Mouse (Mus musculus) neural tube, embryonic 14.5 days (tissue): ENCODE measurements around the gene Nelfb. TPM values are rescaled to one million over a fixed set of nuclear protein-coding genes. Genes with fewer than 3 reads are reported as not detected.

ENCODE experiments used
- polyA plus RNA-seq: library from polyadenylated mRNA; unstranded; fragments of >200 nt; fragmentation: Nextera tagmentation; extraction: Ambion mirVana; gene quantifications from 2 replicates; pipeline ENCODE4 v1.2.1, GENCODE M21; 2014

Nelfb gene
- polyA plus RNA-seq, 1 experiment from 2014 or later, result 74.7 TPM

Other genes with a start within 250 kb of the Nelfb start
- 34.0 and 39.6 TPM in 2 replicates for gene Dph7, start 249.1 kb downstream of the Nelfb start, polyA plus RNA-seq
- gene Mrpl41, start 236.4 kb downstream of the Nelfb start, polyA plus RNA-seq, result 173 and 181 TPM in 2 replicates
- gene Pnpla7, start 235.5 kb downstream of the Nelfb start, polyA plus RNA-seq, result 3.5 and 3.7 TPM in 2 replicates
- 137 and 143 TPM in 2 replicates for gene Nsmf, start 157.1 kb downstream of the Nelfb start, polyA plus RNA-seq
- 0.27 TPM in 1 of 2 replicates, not detected in the other for gene Entpd8, start 131.2 kb downstream of the Nelfb start, polyA plus RNA-seq
- 0.17 TPM in 1 of 2 replicates, not detected in the other for gene Noxa1, start 116.3 kb downstream of the Nelfb start, polyA plus RNA-seq
- 10.7 and 15.1 TPM in 2 replicates for gene Nrarp, start 30.7 kb downstream of the Nelfb start, polyA plus RNA-seq
- gene Tor4a, start 14.6 kb downstream of the Nelfb start, polyA plus RNA-seq, result 0.88 and 1.4 TPM in 2 replicates
- not detected in 2 replicates for gene Stpg3, start 3.1 kb upstream of the Nelfb start, polyA plus RNA-seq
- gene Fam166a, start 7.3 kb upstream of the Nelfb start, polyA plus RNA-seq, result 0.91 TPM in 1 of 2 replicates, not detected in the other
- gene Tubb4b, start 13.2 kb upstream of the Nelfb start, polyA plus RNA-seq, result 361 and 387 TPM in 2 replicates
- not detected in 2 replicates for gene Slc34a3, start 22.9 kb upstream of the Nelfb start, polyA plus RNA-seq
- gene Rnf224, start 25.3 kb upstream of the Nelfb start, polyA plus RNA-seq, result not detected in 2 replicates
- 147 and 191 TPM in 2 replicates for gene Rnf208, start 30.8 kb upstream of the Nelfb start, polyA plus RNA-seq
- gene Cysrt1, start 31.0 kb upstream of the Nelfb start, polyA plus RNA-seq, result 0.33 and 0.45 TPM in 2 replicates
- gene AL732309.1, start 35.4 kb upstream of the Nelfb start, polyA plus RNA-seq, result 5.0 and 7.1 TPM in 2 replicates
- gene Tmem203, start 44.0 kb upstream of the Nelfb start, polyA plus RNA-seq, result 11.0 and 11.2 TPM in 2 replicates
- 11.5 and 12.3 TPM in 2 replicates for gene Tprn, start 51.1 kb upstream of the Nelfb start, polyA plus RNA-seq
- gene Ssna1, start 60.9 kb upstream of the Nelfb start, polyA plus RNA-seq, result 177 and 182 TPM in 2 replicates
- gene Anapc2, start 61.0 kb upstream of the Nelfb start, polyA plus RNA-seq, result 110 and 116 TPM in 2 replicates
- gene Tmem210, start 76.7 kb upstream of the Nelfb start, polyA plus RNA-seq, result not detected in 2 replicates
- 0.45 TPM in 1 of 2 replicates, not detected in the other for gene Lrrc26, start 78.4 kb upstream of the Nelfb start, polyA plus RNA-seq
- gene Grin1, start 107.7 kb upstream of the Nelfb start, polyA plus RNA-seq, result 60.8 and 89.4 TPM in 2 replicates
- gene Man1b1, start 120.8 kb upstream of the Nelfb start, polyA plus RNA-seq, result 59.9 and 85.5 TPM in 2 replicates
- 23.9 and 27.1 TPM in 2 replicates for gene Dpp7, start 144.9 kb upstream of the Nelfb start, polyA plus RNA-seq
- 4.6 and 5.2 TPM in 2 replicates for gene Uap1l1, start 154.2 kb upstream of the Nelfb start, polyA plus RNA-seq
- 6.9 and 7.8 TPM in 2 replicates for gene Sapcd2, start 160.8 kb upstream of the Nelfb start, polyA plus RNA-seq
- 1.6 and 10.6 TPM in 2 replicates for gene Entpd2, start 184.4 kb upstream of the Nelfb start, polyA plus RNA-seq
- gene Npdc1, start 187.9 kb upstream of the Nelfb start, polyA plus RNA-seq, result 397 and 496 TPM in 2 replicates
- gene Fut7, start 211.8 kb upstream of the Nelfb start, polyA plus RNA-seq, result 0.17 and 0.23 TPM in 2 replicates
- gene Abca2, start 217.2 kb upstream of the Nelfb start, polyA plus RNA-seq, result 16.2 and 17.0 TPM in 2 replicates
- 1.5 and 2.4 TPM in 2 replicates for gene Clic3, start 245.3 kb upstream of the Nelfb start, polyA plus RNA-seq
- gene Paxx, start 249.6 kb upstream of the Nelfb start, polyA plus RNA-seq, result 94.5 and 124 TPM in 2 replicates